Mouse (Mus musculus) Patski (cell line): ENCODE results near the gene Cep295. TPM values are rescaled to one million over a fixed set of nuclear protein-coding genes. Genes with fewer than 3 reads are reported as not detected.
"Not testable (repeated sequence)": the region's sequence is repeated elsewhere in the genome, so short reads cannot be mapped to it uniquely, and the experiment has no call there.

Source experiments
- ATAC-seq: fragments of 100-300 bp; one replicate; pipeline ENCODE4 v1.8.0; 2021
- CTCF ChIA-PET: fragments of 350-600 bp; sonication (Branson Sonifier 250); formaldehyde crosslinking; loops from one replicate; lab custom pipeline; 2022; ENCODE audit warnings: inconsistent platforms; lab: Charles Lee
- POLR2A ChIA-PET: fragments of 350-600 bp; sonication (Branson Sonifier 250); formaldehyde crosslinking; loops from one replicate; lab custom pipeline; 2022; ENCODE audit warnings: antibody characterized with exemption, inconsistent platforms; lab: Charles Lee
- DNase-seq: peaks from one replicate; pipeline ENCODE4 v3.0.0-alpha.2; 2011; ENCODE audit warnings: low read depth, low spot score
- H3K27me3 ChIP-seq: fragments of 371-371 bp; one replicate; pipeline ENCODE4 v1.5.1; 2021
- CTCF ChIP-seq: fragments of 100-300 bp; IDR thresholded peaks from one replicate; pipeline ENCODE4 v1.5.1; 2021
- in situ Hi-C: fragments of 300-500 bp; cut with MboI; formaldehyde crosslinking; loops from 3 replicates; pipeline ENCODE4 v1.11.1; 2018; ENCODE audit warnings: low pct_unique_long_range_greater_than_20kb, mixed read lengths
- polyA plus RNA-seq: library from polyadenylated mRNA; unstranded; gene quantifications from one replicate; pipeline ENCODE4 v1.2.3, GENCODE M21; 2021

Cep295 gene
- polyA plus RNA-seq, 1 experiment from 2014 or later, result 17.3 TPM

GRCm38 (mm10) chr9:15337776-15338175 lies 19.8 kb downstream of the Cep295 start:
- no peak for TF ChIP-seq CTCF
- ChIA-PET POLR2A (interaction anchor here (0.6 kb wide), 1 partner anchor 70 kb away, joined by 3 read pairs; no protein-coding TSS in a partner anchor), CTCF (no interaction called here)
- in situ Hi-C loops, result no loop called here
- H3K27me3 ChIP-seq, result no peaks in the 10 kb centered on the region
- DNase-seq (no peak), ATAC-seq (no peak)

DNA sequence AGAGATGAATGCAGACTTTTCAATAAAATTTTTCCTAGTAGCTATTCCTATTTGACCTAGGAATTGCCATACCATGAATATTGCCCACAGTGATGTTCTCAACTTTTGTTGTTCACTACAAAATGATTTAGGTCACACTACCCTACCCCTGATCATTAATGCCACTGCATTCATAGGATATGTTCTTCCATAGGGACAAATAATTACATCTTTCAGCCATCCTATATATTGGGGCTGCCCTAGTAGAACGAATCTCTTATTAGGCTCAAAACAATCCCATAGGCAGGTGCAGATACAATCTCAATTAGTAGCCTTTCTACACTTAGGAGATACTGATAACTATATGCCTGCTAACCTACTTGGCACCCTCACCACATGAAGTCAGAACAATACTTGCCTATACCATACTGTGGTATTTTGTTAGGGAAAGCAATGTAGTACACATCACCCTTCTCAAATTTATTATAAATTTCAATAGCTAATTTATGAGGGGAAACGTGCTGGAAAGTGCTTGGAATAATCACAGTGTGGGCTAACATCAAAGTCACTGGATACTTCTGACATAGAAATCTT lies 39.3 kb downstream of the Cep295 start:
- ATAC-seq (no peak), DNase-seq (no peak)
- no peaks in the 10 kb centered on the region for H3K27me3 ChIP-seq
- ChIA-PET CTCF (interaction anchor here (1.2 to 1.3 kb wide), 2 partner anchors 8 to 10 kb away, joined by 3 to 4 read pairs; no protein-coding TSS in a partner anchor), POLR2A (interaction anchor here (0.9 kb wide), 1 partner anchor 49 kb away, joined by 3 read pairs; no protein-coding TSS in a partner anchor)
- in situ Hi-C loops, result loop anchor here (25.0 kb wide), 1 partner anchor 1506 kb away; no protein-coding TSS in a partner anchor
- TF ChIP-seq CTCF, result no peak

DNA sequence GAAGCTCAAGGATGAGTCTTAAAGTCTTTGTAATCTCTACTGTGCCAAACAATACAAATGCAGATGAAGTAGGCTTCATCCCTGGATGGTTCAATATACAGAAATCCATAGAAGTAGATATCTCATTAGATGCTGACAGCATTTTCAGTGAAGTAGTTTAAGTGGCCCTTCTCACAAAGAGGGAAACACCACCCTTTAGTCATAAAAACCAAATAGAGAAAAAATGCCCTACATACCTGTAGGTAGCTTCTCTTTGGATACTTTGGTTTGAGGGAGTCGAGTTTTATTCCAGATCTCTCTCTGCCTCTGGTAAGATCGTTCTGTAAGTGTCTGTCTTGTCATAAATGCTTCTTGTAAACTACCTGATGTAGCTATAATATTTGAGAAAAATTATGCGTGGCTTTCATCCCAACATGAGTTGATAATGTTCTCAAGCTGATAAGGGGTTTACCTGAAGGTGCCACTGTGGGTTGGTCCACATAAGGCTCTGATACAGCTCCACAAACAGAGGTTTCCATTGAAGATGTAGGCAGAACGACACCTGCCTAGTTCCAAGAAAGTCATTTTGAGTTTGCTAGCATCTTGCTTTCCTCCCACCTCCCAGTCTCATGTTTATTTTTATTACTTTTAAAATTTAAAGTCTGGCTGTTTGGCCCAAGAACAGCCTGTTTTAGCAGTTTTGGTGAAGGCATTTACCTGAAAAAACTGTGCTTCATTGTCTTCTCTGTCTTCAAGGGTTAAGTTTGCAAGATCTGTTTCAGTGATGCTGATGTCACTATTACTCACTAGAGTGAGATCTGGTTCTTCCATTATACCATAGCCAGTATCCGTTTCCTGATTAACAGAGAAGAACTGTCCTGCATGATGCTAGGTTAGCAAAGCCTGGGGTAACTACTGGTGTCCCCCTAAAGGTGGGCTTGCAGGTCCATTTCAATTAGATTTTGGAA lies 40.1 kb downstream of the Cep295 start:
- H3K27me3 ChIP-seq, result no peaks in the 10 kb centered on the region
- TF ChIP-seq CTCF, result no peak
- ATAC-seq, result no peak
- no peak for DNase-seq
- ChIA-PET POLR2A (interaction anchor here (0.9 kb wide), 2 partner anchors 8 to 48 kb away, joined by 3 read pairs; no protein-coding TSS in a partner anchor), CTCF (interaction anchor here (1.3 kb wide), 1 partner anchor 7 kb away, joined by 3 read pairs; no protein-coding TSS in a partner anchor)
- in situ Hi-C loops, result loop anchor here (25.0 kb wide), 1 partner anchor 1505 kb away; no protein-coding TSS in a partner anchor

DNA sequence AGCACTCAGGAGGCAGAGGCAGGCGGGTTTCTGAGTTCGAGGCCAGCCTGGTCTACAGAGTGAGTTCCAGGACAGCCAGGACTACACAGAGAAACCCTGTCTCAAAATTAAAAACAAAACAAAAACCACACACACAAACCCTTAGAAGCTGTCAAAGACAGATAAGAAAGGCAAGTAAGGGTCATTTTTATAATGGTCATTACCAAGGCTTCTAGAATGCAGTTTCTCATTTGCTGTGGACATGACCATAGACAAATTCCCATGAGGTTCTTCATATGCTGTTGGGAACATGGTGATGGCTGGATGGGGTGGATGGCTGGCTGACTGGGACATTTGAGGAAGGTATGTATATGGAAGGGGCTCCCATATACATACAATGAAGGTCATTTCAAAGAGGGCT lies 41.3 kb downstream of the Cep295 start:
- H3K27me3 ChIP-seq, DNase-seq, POLR2A ChIA-PET, ATAC-seq, CTCF ChIA-PET: not testable (repeated sequence)
- in situ Hi-C loops, result loop anchor here (25.0 kb wide), 1 partner anchor 1504 kb away; no protein-coding TSS in a partner anchor

DNA sequence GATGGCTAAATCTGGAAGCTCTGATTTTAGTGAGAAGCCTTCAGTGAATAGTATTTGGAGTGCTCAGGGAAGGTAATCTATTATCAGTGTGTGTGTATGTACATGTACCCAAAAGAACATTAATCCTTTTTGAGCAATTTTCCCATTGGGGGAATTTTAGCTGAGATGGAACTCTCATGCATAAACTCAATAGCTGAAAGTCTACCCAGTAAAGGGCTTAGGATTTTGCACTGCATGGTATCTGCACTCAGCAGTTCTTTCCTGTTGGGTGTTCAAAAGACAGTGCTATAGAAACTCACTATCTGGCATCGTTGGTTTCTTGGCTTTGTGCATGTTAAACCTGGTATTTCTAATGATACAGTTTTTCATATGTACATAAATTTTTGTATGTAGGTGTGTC lies 43.0 kb downstream of the Cep295 start:
- in situ Hi-C loops, result loop anchor here (25.0 kb wide), 1 partner anchor 1502 kb away; no protein-coding TSS in a partner anchor
- CTCF ChIA-PET, result interaction anchor here (0.9 kb wide), 1 partner anchor 26 kb away, joined by 3 read pairs; no protein-coding TSS in a partner anchor
- no peaks in the 10 kb centered on the region for H3K27me3 ChIP-seq
- POLR2A ChIA-PET, result no interaction called here
- TF ChIP-seq CTCF, result no peak
- no peak for ATAC-seq
- DNase-seq, result no peak

GRCm38 (mm10) chr9:15313633-15314032 lies 44.0 kb downstream of the Cep295 start:
- ChIA-PET POLR2A (interaction anchor here (0.8 kb wide), 1 partner anchor 37 kb away, joined by 3 read pairs; no protein-coding TSS in a partner anchor), CTCF (interaction anchor here (0.9 kb wide), 1 partner anchor 27 kb away, joined by 3 read pairs; no protein-coding TSS in a partner anchor)
- DNase-seq (no peak), ATAC-seq (no peak)
- no peak for TF ChIP-seq CTCF
- H3K27me3 ChIP-seq, result no peaks in the 10 kb centered on the region
- in situ Hi-C loops, result loop anchor here (25.0 kb wide), 1 partner anchor 1501 kb away; no protein-coding TSS in a partner anchor

- POLR2A ChIA-PET, result interaction anchor here (1.2 kb wide), 1 partner anchor 15 kb away, joined by 4 read pairs; no protein-coding TSS in a partner anchor
- in situ Hi-C loops, result loop anchor here (25.0 kb wide), 1 partner anchor 1500 kb away; no protein-coding TSS in a partner anchor
- no peaks in the 10 kb centered on the region for H3K27me3 ChIP-seq
- DNase-seq, result no peak
- TF ChIP-seq CTCF, result no peak
- no peak for ATAC-seq
- CTCF ChIA-PET, result no interaction called here
Measured at GRCm38 (mm10) chr9:15312054-15312735, 45.4 kb downstream of the Cep295 start.

GRCm38 (mm10) chr9:15310179-15310578 lies 47.4 kb downstream of the Cep295 start:
- TF ChIP-seq CTCF, result no peak
- H3K27me3 ChIP-seq, result no peaks in the 10 kb centered on the region
- ATAC-seq, result no peak
- in situ Hi-C loops, result loop anchor here (25.0 kb wide), 1 partner anchor 1498 kb away; no protein-coding TSS in a partner anchor
- POLR2A ChIA-PET, result no interaction called here
- DNase-seq, result no peak
- CTCF ChIA-PET, result interaction anchor here (1.0 kb wide), 1 partner anchor 8 kb away, joined by 3 read pairs; no protein-coding TSS in a partner anchor

GRCm38 (mm10) chr9:15309425-15309824 lies 48.2 kb downstream of the Cep295 start:
- H3K27me3 ChIP-seq, result no peaks in the 10 kb centered on the region
- no peak for TF ChIP-seq CTCF
- CTCF ChIA-PET, result interaction anchor here (1.0 kb wide), 1 partner anchor 9 kb away, joined by 3 read pairs; no protein-coding TSS in a partner anchor
- DNase-seq (no peak), ATAC-seq (no peak)
- POLR2A ChIA-PET, result interaction anchor here (1.4 kb wide), 1 partner anchor 8 kb away, joined by 3 read pairs; no protein-coding TSS in a partner anchor
- in situ Hi-C loops, result loop anchor here (25.0 kb wide), 1 partner anchor 1497 kb away; no protein-coding TSS in a partner anchor
